Mouse (Mus musculus) kidney, postnatal 25 days (tissue): ENCODE results near the gene Msrb3.

Experiments
- DNase-seq, 2 experiments: peaks; one replicate each; pipeline ENCODE4 v3.0.0; 2021; ENCODE audit warnings: mixed read lengths in 2 of 2

The Msrb3 gene

GRCm38 (mm10) chr10:120895899-120896289 is 3.0 kb downstream of the Msrb3 start:
- DNase-seq: peak in 1 of 2 experiments; percentile 36

- no peak for DNase-seq
Observed at GRCm38 (mm10) chr10:120894978-120895898, 3.7 kb downstream of the Msrb3 start.

GRCm38 (mm10) chr10:120893938-120894337 is 5.0 kb downstream of the Msrb3 start:
- no peak for DNase-seq

- no peak for DNase-seq
Observed at GRCm38 (mm10) chr10:120891131-120891530, 7.8 kb downstream of the Msrb3 start.

- no peak for DNase-seq
Observed at GRCm38 (mm10) chr10:120890592-120890991, 8.3 kb downstream of the Msrb3 start.

- no peak for DNase-seq
Observed at GRCm38 (mm10) chr10:120888531-120888930, 10.4 kb downstream of the Msrb3 start.

GRCm38 (mm10) chr10:120884220-120884619 is 14.7 kb downstream of the Msrb3 start:
- DNase-seq: no peak

- no peak for DNase-seq
Observed at GRCm38 (mm10) chr10:120883732-120884131, 15.2 kb downstream of the Msrb3 start.

- DNase-seq: no peak
Observed at GRCm38 (mm10) chr10:120883069-120883415, 15.9 kb downstream of the Msrb3 start.

- DNase-seq: peak in 1 of 2 experiments; percentile 54
Observed at GRCm38 (mm10) chr10:120882347-120883068, 16.4 kb downstream of the Msrb3 start.

- no peak for DNase-seq
Observed at GRCm38 (mm10) chr10:120876549-120877270, 22.2 kb downstream of the Msrb3 start.

- DNase-seq: peak; percentile 79 to 89
Observed at GRCm38 (mm10) chr10:120875672-120876463, 23.0 kb downstream of the Msrb3 start.

- no peak for DNase-seq
Observed at GRCm38 (mm10) chr10:120874261-120874660, 24.6 kb downstream of the Msrb3 start.

GRCm38 (mm10) chr10:120873646-120874201 is 25.2 kb downstream of the Msrb3 start:
- no peak for DNase-seq

GRCm38 (mm10) chr10:120872483-120872862 is 26.4 kb downstream of the Msrb3 start:
- peak; percentile 48 to 68 for DNase-seq

- no peak for DNase-seq
Observed at GRCm38 (mm10) chr10:120871630-120872482, 27.0 kb downstream of the Msrb3 start.

- no peak for DNase-seq
Observed at GRCm38 (mm10) chr10:120871096-120871495, 27.8 kb downstream of the Msrb3 start.

- no peak for DNase-seq
Observed at GRCm38 (mm10) chr10:120869241-120869775, 29.6 kb downstream of the Msrb3 start.

- DNase-seq: peak; percentile 67 to 77
Observed at GRCm38 (mm10) chr10:120864446-120864845, 34.5 kb downstream of the Msrb3 start.

- DNase-seq: no peak
Observed at GRCm38 (mm10) chr10:120861674-120862073, 37.2 kb downstream of the Msrb3 start.

- peak in 1 of 2 experiments; percentile 69 for DNase-seq
Observed at GRCm38 (mm10) chr10:120861194-120861593, 37.7 kb downstream of the Msrb3 start.
